Mouse (Mus musculus): ENCODE measurements around the gene Lyrm1. TPM values are rescaled to one million over a fixed set of nuclear protein-coding genes. Genes with fewer than 3 reads are reported as not detected.

The Lyrm1 gene
- 1 to 10 TPM; 9.0 to 9.7 TPM for total RNA-seq (2021)

DNA sequence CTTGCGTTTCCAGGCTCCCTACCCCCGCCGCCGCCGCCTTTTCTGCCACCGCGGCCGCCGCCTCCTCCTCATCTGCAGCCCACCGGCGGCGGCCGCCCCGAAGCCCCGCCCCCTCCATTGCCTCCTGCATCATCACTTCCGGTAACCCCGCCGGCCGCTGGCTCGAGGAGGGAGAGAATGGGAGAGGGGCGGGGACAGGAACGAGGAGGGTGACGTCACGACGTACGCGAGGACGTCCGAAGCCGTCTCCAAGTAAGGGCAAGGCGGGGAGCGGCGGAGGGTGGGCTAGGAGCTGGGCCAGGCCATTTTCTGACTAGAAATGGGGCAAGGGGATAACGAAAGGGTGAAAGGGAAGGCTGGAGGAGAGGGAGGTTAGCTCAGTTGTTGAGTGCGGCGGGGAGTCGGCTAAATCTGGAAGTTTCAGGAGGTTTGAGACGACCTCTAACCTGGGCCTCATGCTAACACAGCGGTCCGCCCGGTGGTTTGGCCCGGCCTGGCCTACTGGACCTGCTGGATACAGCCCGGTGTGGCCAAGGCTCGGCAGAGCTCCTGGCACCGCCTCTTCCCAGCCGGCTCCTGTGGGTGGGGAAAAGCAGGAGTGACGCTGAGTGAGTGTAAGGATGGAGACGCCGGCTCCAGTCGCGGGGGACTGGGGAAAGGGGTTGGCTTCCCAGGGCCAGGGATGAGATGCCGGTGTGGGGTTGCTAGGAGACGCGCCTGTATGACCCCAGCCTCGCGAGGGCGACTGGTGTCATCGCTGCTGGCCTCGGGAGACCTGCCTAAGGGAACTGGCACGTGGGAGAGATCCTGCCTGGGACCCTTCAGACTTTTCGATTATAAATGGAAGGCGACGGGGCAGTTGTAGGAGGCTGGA lies at the start of gene Lyrm1, which contains the start of gene Dcun1d3:
Gene Lyrm1 (plus strand): TSS at position 223 of the 874 bp plus-strand sequence.
Gene Dcun1d3 (minus strand): TSS at position 660 of the 874 bp plus-strand sequence.
- intact Hi-C loops (cut with DNase I): no loop called here
- peak; percentile 100 for DNase-seq

DNA sequence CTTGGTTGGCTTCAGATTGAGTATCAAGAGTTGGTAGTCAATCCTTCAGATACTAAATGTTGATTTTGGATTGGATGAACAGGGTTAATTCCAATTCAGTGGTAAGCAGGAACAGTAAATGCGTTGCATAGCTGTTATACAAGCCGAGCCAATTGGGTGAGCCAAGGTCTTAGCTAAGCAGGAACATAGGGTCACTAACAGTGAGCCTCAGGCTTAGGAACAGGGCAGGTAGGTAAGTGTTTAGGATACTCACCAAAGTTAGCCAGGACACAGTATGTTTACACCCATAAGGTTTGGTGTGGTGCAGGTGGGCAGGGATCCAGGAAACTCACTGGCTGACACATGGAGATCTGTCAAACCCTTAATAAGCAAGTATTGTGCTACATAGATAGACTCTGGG lies 48.3 kb upstream of the Lyrm1 start:
- DNase-seq: no peak
- intact Hi-C loops (cut with DNase I): loop anchor here (10.0 kb wide), 3 partner anchors 257 to 477 kb away; partner anchors contain the start of genes Abca14, Abca15, Crym and Tmem159

DNA sequence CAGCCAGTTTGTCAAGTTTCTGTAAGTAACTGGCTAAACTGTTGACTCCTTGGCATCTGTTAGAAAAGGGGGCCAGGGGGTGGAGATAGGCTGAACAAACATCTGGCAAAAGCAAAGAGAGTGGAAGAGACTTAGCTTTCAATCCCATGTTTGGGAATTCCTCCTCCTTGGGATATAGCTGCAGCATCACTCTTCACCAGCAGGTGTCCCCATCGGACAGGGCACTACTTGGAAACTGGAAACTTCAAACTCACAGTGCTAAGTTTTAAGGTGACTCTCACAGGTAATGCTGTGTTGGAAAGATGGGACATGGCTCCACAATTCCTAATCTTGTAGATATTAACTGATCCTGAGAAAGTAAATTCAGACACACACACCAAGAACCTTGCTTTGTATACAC lies 46.6 kb upstream of the Lyrm1 start:
- intact Hi-C loops (cut with DNase I): loop anchor here (10.0 kb wide), 3 partner anchors 256 to 476 kb away; partner anchors contain the start of genes Abca14, Abca15, Crym and Tmem159
- DNase-seq: peak; percentile 65

DNA sequence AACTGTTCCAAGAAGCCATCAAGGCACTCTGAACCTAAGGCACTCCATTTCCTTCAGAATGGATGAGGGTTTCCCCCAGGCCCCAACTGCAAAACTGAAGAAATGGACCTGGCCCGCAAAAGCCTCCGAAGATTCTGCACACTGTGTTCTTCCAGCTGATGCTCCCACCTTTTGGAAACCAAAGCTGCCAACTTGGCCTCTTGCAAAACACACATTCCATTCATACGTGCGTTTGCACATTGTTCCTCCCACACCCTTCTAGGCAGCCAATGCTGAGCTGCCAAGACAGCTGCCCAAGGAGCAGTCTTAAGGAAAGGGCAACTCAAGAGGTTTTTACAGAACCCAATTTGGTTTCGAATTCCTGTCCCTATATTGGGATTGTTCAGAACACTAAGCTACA lies 44.9 kb upstream of the Lyrm1 start:
- DNase-seq: no peak
- intact Hi-C loops (cut with DNase I): loop anchor here (10.0 kb wide), 1 partner anchor 214 kb away; no protein-coding TSS in a partner anchor

DNA sequence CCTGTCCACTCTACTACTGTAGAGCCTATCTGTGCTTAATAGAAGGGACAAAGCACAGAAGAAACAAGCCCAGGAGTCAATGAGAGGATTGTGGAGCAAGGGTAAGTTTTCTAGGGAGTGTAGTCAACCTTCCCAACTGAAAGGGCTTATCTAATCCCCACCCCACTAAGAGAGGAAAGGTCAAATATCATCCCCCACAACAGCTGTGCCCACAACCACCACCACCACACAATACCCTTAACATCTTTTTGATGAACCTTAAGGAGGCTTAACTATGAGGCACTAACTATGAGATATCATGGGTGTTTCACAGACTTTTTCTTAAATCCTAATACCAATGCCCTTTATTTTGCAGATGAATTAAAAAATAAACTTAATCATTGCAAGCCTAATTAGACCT lies 43.2 kb upstream of the Lyrm1 start:
- no peak for DNase-seq
- intact Hi-C loops (cut with DNase I): loop anchor here (10.0 kb wide), 1 partner anchor 212 kb away; no protein-coding TSS in a partner anchor

DNA sequence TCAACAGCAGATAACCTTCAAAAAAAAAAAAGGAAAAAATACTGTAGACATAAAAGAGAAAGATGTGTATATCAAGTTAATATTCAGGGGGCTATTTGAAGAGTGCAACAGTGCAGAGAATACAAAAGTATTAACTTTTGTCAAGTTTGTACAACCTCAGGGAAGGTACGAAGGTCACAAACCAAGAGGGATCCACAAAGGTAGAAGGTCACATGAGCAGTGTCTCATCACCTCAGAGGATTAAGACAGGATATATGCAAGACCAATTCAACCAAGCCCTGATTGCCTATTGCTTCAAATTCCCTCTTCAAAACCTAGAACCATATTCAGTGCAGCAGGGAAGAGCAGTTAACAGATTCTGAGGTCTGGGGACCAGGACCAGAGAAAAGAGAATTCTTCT lies 42.5 kb upstream of the Lyrm1 start:
- DNase-seq: no peak
- intact Hi-C loops (cut with DNase I): loop anchor here (10.0 kb wide), 1 partner anchor 212 kb away; no protein-coding TSS in a partner anchor

DNA sequence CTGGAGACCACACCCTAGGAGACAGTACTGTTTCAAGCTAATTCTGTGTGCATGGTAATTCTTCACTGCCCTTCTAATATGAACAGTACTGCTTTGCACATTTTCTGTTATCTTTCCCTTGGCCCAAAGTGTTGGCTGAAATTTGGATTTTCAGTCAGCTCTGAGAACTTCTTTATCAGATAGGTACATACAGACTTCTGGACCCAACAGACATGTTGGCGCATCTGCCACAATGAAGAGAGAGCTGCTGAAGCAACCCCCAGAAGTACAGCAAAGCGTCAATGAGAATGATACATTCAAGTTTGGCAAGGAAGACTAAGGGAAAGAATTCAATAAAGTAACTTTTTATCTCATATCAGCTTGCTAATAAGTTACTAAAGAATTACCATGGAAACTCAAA lies 41.3 kb upstream of the Lyrm1 start:
- intact Hi-C loops (cut with DNase I): loop anchor here (10.0 kb wide), 1 partner anchor 210 kb away; no protein-coding TSS in a partner anchor

DNA sequence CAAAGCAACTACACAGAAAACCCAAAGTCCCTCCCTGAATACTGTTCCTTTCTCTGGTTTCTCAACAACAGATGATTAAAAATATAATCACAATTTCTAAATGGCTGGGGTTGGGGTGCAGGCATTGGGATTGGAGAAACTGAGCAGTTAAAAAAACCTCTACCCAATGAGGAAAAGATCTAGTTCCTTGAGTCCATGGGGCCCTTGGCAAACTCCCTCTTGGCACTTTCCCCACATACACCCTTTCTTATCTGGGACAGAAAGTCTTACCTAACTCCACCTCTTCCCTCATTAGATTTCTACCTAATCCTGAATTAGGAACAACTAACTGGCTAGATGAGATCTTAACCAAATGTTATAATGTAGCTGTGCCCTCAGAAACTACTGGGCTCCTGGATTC lies 40.6 kb upstream of the Lyrm1 start:
- DNase-seq: no peak
- intact Hi-C loops (cut with DNase I): loop anchor here (10.0 kb wide), 1 partner anchor 210 kb away; no protein-coding TSS in a partner anchor

More for the DNA sequence above, 41.3 kb upstream of the Lyrm1 start:
- no peak for DNase-seq

DNA sequence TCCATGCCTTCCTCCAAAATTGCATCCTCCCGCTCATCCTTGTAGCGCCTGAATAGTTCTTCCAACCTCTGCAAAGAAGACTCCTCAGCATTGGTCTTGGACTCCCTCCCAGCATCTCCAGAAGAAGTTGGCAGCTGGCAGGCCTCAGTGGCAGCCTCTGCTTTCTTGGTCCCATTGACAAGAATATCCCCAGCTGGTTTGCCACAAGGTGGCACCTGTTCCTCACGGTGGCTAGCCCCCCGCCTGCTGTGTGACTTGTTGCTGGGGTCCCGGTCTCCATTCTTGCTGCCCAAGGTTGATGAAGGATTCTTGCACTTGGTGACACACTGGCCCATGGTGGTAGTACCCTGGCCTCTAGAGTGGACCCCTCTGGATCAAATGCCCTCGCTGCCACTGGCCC lies 36.2 kb upstream of the Lyrm1 start:
- intact Hi-C loops (cut with DNase I): loop anchor here (10.0 kb wide), 1 partner anchor 205 kb away; no protein-coding TSS in a partner anchor
- peak; percentile 13 for DNase-seq

DNA sequence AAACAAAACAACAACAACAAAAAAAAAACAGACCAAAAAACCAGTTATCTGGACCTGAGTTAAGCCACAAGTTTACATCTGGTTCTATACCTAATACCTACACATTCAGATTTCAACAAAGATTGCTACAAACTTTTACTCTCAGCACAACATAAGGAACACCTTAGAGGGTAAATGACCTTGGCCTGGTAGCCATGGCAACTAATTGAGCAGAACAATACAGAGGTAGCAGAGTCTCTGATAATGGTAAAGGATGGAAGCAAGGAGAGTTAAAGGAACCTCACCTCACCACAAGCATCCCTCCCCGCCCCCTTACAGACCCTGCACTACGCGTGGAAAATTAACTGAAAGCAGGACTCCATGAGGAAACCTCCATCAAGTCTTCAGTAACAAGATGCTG lies 35.5 kb upstream of the Lyrm1 start:
- intact Hi-C loops (cut with DNase I): loop anchor here (2.0 kb wide), 1 partner anchor 67 kb away; no protein-coding TSS in a partner anchor
- DNase-seq: no peak

DNA sequence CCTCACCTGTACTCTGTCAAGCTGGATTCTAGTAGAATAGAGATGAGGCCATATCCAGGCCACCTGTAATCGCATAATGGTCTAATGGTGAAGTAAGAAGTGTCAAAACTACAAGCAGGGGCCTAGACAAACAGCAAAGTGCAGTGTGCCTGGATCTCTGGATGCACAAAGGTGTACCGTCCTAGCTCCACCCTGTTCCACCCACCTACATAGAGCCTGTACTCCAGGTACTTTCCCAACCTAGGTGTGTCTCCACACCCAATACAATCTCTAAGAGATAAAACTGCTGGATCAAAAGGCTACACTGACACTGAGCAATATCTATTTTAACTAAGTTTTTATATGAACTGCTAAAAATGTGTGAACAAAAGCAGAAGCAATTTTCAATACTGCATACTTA lies 35.1 kb upstream of the Lyrm1 start:
- intact Hi-C loops (cut with DNase I): loop anchor here (2.0 kb wide), 1 partner anchor 66 kb away; no protein-coding TSS in a partner anchor
- no peak for DNase-seq

DNA sequence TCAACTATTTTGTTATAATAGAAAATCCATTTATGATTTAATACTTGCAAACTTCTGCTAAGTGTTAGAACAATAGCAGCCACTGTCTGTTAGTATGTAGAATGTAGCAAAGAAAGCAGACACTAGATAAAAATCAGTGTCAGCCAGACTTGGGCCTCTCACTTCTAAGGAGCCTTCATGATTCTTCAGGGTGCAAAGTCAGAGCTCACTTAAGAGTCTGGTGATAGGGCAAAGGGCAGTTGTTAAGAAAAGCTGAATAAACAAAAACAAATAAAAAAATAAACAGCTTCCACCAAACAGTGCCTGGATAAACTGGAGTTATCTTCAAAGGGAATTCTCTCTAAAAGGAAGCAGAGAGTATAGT lies 34.7 kb upstream of the Lyrm1 start:
- DNase-seq: no peak
- intact Hi-C loops (cut with DNase I): loop anchor here (2.0 kb wide), 1 partner anchor 66 kb away; no protein-coding TSS in a partner anchor

DNA sequence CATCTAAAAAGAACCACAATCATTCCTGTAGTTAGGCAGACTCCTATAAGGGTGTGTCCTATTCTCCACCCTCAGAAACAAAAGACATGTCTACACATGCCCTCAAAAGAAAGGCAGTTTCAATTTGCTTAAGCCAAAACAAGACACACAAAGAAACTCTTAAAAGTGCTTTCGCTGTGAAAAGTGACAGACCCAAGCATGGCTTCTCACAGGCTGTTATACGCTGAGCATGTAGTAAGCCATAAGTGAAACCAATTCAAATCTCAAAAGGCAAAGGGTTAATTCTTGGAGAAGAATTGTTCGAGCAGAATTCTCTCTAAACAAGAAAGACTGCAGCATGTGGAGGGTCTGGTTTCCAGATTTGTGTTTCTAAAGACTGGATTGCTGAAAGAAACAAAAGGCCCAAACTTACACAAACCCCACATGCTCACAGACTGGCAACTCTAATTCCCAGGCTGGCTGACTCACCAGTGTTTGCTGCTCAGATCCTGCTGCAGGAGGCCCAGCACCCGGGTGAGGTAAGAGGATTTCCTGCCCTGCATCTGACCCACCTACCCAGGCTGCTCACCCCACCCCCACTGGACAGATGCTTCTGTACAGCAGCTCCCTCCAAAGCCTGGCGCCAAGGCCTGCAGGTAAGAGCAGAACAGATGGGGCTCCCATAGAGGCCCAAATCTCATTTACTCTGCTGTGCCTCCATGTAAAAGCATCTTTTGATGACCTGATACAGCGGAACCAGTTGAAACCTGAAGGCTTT lies 34.1 kb upstream of the Lyrm1 start:
- intact Hi-C loops (cut with DNase I): loop anchor here (2.0 kb wide), 1 partner anchor 65 kb away; no protein-coding TSS in a partner anchor
- peak; percentile 38 for DNase-seq

DNA sequence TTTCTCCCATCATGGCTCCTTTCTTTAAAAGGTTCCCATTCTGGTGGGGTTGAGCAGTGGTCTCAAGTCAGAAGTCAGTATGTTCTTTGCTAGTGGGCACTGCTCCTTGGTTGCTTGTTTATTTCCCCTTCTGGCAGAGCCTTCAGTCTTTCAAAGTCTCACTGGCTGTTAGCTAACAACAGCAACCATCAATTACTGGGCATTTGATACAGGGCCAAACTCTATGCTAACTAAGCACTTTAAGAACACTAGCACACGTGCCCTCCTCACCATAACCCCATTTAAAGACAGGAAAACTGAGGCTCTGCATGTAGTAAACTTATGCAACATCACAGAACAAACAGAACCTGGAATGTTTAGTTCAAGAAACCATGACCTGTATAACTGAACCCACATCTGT lies 33.5 kb upstream of the Lyrm1 start:
- intact Hi-C loops (cut with DNase I): no loop called here
- no peak for DNase-seq

DNA sequence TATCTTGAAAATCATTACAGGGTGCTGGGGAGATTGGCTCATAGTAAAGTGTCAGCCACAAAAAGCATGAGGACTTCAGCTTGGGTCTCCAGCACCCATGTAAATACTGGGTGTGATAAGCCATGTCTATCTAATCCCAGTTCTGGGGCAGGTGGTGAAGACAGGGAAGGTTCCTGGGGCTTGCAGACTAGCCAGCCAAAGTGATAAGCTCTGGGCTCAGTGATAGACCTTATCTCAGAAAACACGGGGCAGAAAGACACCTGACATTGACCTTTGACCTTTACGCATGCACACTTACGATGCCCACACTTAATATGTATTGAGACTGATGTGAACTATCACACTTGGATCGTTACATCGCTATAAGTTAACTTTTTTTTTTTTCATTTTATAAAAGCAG lies 31.2 kb upstream of the Lyrm1 start:
- intact Hi-C loops (cut with DNase I): no loop called here
- no peak for DNase-seq

DNA sequence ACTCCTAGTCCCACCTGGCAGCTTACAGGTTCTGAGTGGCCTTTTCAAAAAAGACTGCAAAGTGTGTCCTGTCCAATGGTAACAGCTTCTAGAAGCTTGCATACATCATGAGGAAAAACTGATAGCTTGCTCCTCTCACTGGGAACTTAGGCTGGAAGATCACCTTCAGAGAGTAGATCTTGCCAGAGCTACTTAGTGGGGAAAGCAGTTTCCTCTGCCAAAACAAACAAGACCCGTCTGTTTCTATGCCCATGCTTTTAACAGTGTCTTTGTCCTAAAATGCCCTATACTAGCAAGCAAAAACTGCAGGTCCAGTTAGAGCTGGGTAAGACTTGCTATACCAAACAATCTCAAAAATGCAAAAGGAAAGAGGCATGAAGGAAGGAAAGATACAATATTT lies 29.5 kb upstream of the Lyrm1 start:
- intact Hi-C loops (cut with DNase I): no loop called here
- DNase-seq: no peak

DNA sequence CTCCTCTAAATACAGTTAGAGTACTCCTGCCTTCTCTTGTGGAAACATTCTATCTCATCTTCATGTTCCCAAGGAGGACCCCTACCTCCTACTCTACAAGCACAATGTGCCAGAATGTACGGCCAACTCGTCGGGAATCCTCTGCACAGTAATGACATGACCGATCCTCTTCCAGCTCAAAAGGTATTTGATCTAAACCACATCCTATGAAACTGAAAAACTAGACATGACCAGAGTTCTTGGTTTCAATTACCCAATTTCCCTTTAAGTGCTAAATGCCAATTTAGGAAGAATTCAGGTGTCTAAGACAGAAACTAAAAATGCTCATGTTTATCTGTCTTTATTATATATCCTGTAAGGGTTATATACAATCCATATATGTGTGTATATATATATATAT lies 23.5 kb upstream of the Lyrm1 start:
- intact Hi-C loops (cut with DNase I): no loop called here
- DNase-seq: no peak

DNA sequence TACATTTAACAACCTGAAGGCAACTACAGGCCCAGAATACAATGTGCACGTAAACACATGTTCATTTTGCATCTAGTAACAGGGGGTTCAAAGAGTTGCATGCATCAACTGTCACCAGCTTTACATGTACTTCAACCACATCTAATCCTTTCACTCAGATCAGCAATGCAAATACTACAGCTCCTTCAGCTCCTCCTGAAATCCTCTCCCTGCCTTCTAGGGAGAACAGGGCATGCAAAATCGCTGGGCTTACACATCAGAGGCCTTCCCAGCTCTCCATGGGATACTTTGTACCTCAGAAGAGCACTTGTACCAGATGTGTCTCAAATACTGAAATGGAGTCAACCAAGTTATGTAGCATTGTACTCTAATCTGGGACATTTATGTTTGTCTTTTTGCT lies 22.6 kb upstream of the Lyrm1 start:
- no peak for DNase-seq
- intact Hi-C loops (cut with DNase I): no loop called here

DNA sequence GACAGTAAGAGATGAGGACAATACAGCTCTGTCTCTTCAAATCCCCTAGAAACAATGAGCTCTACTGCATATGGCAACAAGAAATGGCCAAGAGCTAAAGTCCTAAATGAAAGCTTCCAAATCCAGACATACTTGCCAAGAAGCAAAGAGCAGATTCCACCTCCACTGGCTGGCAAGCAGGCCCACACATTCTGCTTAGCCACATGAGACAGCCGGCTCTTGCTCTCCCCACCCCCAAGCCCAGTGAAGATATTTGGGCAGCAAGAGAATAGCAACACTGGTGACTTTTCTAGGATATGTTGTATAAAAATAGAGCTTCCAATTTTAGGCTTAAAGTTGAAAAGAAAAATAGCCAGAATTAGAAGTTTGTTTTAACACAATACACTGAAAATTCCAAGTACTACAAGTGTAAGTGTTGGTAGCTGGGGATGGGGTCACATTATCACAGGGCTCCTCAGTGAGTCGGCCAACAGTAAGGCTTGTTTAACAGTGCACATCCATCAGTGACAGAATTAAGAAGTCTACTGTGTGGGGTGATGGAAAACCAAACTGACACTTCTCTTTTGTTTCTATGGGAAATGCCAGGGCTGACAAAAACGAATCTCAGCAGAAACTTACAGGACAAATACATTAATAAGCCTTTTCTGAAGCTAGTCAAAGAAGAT lies 19.8 kb upstream of the Lyrm1 start:
- intact Hi-C loops (cut with DNase I): no loop called here
- peak; percentile 29 for DNase-seq

DNA sequence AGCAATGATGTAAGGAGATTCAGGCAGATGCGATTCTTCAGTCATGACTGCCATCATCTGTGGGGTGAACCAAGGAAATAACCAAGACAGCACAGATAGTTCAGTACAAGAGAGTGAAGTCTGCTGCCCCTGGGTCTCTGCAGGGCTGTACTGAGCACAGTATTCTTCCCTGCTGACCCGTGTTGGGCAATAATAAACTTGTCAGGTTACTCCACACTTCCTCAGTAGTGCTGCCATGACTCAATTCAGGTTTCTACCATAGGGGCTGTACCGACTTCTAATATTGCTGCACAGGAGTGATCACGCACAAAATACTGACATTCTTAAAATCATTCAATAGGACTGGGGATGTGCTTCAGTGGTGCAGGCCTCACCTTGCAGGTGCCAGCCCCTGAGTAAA lies 16.5 kb upstream of the Lyrm1 start:
- intact Hi-C loops (cut with DNase I): no loop called here
- no peak for DNase-seq

Data from left cerebral cortex, postnatal 4 days (tissue).